Mouse (Mus musculus) inflammation-experienced regulatory T-cells, adult 6 months (primary cell): Measurements from ENCODE around the gene Fmod. TPM values are rescaled to one million over a fixed set of nuclear protein-coding genes. Genes with fewer than 3 reads are reported as not detected.
A peak's percentile ranks its signal among the peaks of the same experiment; 100 is the strongest.

Experiments
- ATAC-seq: one replicate; pipeline ENCODE4 v1.8.0; 2017
- polyA plus RNA-seq, 3 experiments: library from polyadenylated mRNA; unstranded; fragments of 100-300 nt; shearing (Covaris generic); gene quantifications; one replicate each; pipeline ENCODE4 v1.2.1; 2017

Gene Fmod
- polyA plus RNA-seq, 3 experiments from 2014 or later, result not detected

DNA sequence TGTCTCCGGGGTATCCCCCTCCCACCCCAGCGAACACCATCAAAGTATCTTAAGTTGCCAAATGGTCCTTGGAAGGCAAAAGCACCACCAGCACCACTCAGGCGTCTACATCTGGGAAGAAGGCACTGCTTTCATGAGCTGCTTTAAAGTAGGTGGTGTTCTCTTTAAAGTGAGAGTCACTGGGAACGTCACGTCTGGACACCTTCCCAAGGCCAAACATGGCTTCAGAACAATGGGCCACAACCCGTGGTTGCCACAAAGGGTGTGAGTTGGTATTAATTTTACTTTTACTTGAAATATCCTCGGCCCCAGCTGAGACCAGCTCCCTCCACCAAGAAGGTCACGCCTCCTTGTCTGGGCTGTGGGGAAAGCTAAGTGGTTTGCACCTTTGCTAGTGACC, 20.7 kb downstream of the Fmod start:
- ATAC-seq, result no peak

DNA sequence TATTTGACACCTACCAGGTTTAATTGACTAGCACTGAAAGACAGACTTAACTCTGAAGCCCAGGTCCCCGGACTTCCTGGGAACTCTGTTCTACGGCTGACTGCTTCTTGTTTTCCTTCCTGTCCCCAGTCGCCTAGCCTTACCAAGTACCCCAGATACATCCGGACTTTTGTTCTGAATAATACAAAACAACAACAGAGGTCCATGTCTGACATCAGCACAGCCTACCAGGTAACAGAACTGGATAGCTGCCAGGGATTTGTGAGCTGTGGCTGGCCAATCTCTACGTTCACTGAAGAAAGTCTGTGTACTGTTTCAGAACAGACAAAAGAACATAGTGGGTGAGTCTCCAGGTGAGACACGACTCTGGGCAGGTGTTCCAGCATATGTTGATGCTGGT, 21.8 kb downstream of the Fmod start:
- peak; percentile 38 for ATAC-seq

DNA sequence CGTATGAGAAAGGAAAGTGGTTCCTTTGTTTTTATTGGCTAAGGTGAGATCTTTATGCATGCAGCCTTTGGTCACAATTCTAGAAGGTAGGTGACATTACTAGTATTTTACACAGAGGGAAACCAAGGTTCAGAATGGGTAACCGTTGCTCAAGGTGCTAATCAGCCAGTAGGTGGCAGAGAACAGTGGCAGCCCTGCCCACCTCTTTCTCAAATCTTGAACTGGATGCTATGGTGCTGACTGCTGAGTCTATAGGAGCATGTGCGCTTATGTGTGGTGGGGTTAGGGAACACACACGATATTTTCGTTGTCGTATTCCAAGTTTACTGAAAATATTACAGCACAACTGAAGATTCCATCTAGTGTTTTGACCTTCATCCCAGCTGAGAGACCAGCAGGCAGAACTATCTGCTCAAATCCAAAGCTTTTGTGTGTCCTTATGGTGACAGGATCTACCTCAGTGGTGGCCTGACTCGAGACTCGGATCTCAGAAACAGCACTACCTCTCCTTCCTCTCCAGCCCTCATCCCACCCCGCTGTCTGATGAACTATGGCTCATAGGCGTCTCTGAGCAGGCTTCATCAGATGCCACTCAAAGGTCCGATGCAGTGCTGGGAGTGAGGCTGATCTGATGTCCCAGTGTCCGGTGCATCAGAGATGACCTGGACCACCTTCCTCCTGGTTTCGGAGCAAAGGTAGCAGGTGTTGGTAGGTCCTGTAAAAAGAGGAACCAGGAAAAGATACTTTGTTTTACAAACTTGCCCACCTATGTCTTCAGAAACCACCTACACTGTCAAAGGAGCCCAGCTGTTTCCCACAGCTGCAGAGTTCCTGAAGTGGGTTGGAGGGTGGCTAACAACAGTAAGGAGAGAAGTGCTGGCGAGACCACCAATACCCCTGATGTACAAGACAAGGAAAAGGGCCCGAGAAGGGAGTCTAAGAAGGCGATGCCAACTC, 23.0 kb downstream of the Fmod start:
- peak; percentile 25 for ATAC-seq

DNA sequence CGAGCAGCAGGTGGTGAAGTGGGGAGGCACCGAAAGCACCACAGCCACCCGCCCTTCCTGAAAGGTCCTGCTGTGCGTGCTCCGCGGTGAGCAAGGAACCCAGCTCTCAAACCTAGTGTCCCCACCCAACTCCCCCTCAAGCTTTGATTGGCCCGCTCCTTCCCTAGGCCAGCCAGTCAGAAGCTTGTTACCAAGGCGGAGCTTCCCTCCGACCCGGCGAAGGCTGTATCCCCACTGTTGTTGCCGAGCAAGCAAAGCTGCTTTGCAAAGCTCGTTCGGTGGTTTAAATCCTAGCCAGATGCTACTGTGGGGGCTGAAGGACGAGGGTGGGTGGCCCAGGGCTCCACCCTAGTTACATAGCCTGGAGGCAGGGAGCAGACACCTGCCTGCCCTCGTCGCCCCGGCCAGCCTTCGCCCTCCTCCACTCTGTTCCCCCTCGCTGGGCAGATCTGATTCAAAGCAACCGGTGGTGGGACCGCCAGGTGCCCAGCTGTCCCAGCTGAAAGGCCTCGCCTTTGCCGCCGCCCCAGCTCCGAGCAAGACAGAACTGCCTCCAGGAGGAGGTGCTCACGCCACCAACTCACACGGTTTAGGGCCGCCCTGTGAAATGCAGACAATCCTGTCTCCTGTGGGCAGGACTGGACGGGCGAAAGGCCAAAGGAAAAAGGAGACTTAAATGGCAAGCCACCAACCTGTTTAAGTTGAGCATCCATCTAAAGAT, 24.0 kb downstream of the Fmod start:
- peak; percentile 77 for ATAC-seq

DNA sequence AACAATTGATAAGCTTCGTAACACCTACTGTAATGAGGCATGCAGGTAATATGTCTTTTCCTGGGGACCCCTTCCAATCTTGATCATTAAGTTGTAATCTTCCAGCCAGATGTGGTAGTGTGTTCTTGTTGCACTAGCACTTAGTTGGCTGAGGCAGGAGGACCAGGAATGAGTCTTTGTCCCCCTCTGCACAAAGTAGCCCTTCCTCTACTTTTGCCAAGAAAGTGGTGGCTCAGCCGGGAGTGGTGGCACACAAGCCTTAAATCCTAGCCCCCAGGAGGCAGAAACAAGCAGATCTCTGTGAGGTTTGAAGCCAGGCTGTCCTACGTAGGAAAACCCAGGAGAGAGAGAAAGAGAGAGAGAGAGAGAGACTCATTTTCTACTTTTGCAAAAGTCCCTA, 24.9 kb downstream of the Fmod start:
- ATAC-seq, result no peak

DNA sequence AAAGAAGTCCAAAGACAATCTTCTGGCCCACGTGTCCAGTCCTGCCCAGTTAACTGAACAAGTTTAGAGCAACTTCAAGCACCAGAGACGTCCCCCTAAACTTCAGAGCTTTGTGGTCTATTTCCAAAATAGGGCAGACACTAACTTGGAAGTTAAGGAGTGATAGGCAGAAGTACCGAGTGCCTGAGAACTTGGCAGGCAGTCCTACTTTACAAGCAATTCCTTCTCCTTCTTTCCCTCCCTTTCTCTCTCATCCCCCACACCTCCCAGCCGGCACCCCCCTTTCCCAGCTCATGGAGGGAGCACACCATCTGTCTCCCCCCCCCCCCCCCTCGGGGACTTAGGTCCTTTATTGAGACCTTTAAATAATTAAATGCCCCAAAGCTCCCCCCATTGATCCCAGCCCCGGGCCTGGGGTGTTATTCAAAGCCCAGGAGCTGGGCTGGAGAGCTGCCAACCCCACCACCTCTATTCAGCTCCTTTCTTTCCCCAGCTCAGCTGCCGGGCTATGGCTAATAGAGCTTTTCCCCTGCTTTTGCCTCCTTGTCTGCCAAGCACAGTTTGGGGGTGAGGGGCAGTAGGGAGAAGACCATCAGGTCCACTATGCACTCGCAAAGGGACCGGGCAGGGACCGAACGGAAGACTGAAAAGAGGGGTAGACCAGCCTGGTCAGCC, 25.5 kb downstream of the Fmod start:
- ATAC-seq, result no peak

DNA sequence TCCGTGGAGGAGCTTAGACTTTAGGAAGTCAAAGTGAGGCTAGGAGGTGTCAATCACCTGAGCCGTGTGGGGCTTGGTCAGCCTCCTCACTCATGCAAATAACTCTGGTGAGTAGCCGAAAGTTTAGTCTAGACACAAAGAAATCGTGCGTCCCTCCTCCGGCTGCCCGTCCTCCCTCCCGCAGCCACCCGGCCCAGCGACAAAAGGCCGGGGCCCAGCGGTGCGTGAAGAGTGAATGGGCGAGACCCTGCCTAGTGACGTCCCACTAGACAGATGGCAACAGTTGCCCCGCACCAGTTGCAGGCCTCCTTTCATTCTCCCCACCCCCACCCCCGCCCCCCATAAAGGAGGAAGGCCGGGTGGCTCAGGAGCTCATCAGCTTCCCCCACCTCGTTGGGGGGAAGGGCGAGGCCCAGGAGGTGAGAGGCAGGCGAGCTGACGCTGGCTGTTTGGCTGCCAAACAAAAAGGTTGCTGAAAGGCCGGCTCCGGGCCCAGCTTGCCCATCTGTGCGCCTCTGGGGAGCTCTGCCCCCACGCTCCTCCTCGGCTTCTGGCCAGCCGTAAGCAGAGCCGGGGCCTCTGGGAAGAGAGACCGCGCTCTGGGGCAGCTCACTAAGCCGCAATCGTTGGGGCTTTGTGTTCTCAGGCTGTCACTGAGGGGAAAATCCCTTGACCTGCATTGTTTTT, 26.2 kb downstream of the Fmod start:
- ATAC-seq, result peak; percentile 11

DNA sequence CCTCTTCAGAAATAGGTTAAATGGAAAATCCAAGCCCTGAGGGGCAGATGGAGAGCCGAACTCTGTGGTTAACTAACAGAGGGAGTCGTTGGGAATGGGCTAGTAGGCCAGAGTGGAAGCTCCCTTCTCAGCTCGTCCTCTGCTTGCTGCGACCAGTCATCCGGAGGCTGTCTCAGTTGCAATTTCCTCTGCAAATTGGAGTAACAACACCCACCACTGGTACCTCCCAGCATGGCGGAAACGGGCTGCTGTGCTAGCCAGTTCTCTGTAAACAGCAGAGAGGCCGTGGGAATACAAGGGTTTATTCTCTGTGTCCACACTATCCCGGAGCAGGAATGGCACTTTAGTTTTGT, 26.7 kb downstream of the Fmod start:
- peak; percentile 16 for ATAC-seq

DNA sequence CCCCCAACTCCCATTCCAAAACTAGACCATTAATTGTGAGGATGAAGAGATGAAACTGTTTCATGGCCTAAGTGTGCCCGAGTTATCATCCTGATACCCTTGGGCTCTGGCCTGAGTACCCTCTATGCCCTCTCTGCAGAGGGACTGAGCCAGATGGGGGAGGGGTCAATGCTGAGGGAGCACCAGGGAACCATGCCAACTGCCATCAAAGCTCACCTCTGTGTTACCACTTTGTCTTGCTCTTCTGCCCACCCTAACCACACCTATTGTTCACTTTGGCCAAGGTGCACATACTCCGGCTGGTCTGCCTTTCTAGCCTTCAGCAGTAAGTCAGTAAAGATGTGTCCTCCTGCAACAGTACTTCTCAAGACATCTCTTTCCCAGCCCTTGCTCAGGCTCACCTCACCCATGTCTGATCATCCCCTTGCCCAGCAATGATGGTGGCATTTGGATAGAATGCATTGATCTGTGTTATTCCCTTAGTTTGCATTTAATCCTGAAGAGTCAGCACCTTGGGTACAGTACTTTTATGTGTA, 27.3 kb downstream of the Fmod start:
- ATAC-seq, result no peak

DNA sequence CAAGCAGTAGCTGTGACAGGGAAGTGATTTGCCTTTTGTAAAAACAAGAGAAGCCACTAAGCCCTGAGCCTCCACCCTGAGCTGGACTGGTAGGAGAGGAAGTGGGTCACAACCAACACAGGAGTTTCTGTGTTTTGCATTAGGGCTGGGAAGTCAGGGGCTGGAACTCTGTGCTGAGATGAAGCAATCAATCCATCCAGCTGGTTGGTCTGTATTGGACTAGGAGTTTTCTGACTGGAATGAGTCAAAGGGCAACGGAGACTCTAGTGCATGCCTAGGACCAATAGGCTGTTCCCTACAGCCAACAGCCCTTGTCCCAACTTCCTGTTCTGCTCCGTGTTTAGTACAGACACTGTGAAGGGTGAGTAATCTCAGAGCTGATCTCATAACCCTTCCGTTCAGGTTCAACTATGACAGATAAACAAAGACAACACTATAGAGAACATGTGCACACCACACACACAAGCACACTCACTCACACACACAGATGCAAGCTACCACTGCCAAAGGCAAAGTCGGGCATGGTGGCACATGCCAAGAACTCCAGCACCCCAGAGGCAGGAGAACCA, 28.3 kb downstream of the Fmod start:
- ATAC-seq, result peak; percentile 45

DNA sequence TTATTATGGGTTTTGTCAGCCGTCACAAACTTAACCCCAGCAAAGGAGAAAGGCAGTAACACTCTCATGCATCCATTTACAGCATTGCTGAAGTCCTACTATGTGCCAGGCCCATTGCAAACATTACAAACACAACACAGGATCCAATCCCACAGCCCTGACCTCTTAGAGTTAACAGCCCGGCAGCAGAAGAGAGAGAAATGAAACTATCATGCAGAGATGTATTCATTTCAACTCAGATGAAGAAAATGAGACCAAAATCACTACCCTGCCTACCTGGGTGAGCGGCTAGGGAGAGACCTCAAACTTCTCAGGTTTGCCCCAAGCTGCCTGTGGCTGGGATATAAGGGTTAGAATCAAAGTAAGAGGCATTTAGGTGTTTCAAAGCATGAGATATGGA, 29.5 kb downstream of the Fmod start:
- ATAC-seq, result no peak

DNA sequence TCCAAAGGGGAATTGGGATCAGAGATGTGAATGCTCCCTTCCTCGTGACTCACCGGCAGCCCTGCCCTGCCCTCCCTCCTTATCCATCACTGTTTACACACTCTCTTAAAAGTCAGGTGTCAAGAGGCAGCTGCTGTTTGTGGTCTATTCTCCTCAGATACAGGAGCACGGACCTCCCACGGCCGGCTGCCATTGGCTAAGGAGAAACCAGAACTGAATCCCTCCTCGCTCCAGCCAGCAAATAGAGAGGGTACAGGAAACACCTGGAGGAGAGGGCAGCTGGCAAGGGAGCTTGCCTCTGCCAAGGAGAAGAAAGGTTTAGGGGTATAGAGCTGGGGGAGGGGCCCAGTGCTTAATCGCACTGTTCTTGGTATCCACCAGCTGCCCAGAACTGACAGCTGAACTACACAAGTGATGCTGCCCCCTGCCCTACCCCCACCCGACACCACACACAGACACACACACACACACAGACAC, 30.1 kb downstream of the Fmod start:
- peak; percentile 49 for ATAC-seq

DNA sequence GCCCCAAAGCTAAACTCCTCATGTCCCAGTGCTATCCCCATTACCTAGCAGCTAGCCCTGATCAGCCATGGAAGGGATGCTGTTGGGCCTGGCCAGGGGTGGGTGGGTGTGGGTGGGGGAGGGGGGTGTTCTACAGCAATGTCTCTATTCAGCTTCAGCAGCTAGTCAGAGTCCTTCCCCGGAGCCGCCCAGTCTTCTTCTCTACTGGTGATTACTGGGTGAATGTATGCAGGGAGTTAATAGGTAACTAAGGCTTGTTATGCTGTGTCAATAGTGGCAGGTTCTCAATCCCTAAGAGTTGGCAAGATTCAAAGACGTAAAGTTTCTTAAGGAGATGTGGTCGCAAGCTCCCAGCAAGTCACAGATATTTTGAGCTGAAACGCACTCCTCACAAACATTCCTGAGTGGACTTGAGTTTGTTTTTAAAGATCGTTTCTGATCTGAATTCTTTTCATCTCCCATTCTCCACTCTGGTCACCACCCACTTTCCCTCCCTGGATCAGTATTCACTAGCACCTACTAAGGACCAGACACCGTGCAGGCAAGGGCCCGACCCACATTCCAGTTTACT, 33.1 kb downstream of the Fmod start:
- no peak for ATAC-seq

DNA sequence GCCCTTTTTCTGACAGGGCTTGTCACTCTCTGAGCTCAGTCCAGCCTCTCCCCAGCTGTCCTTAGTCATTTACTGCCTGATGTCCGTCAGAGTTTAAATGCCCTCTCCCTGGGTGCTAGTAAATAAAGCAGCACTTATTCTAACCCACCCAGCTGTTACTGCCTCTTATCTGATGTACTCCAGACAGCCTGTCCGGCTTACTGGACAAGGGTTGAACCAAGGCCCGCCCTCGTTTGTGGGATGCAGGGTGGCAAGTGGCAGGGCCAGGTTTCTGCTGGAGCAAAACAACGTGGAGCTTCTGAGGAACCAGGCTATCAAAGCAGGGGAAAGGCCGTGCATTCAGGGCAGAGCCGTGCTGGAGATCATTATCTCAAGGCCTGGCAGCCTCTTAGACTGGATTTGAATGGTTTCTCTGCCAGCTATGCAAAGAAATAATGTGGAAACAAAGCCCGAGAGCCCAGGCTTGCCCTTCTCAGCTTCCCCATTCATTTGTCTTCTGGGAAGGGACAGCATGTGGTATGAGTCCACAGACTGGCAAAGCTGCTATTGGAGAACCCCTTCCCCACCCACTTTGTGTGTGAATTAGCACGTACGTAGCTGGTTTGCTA, 34.5 kb downstream of the Fmod start:
- ATAC-seq, result no peak

DNA sequence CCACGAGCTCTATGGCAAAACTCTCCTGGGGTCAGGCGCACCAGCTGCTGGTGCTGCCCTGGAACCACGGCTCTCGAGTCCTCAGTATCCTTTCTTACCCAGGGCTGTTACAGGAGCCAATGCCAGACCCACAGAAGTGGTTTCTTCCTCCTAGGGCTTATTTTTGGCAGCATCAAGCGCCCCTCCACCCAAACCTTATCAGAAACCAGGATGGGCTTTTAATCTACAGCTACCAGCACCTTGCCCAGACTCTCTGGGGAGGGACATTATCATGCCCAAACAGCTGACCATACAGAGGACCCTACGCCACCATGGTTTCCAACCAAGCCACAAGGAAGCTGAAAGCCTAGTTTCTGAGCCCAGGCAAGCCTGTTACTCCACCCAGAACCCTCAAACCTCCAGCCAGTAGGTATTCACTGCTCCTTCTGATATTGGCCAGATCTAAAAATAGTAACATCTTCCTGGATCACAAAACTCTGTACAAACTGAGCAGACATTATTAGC, 36.1 kb downstream of the Fmod start:
- no peak for ATAC-seq

DNA sequence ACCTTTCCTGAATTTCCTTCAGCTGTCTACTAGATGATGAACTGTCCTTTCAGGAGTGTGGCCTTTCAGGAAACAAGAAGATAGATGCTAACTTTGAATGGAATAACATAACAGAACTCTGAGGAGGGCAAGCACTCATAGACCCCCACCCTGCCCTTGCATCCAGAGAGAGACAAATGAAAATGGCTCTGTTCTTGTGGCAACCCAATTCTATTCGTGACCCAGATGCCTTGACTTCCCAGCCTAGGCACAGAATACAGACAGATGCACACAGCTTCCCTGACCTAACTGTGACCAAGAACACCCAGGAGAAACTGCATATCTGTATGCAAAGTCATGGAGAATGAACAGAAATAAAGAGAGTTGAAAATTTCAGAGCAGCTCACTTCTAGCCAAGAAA, 36.6 kb downstream of the Fmod start:
- no peak for ATAC-seq

DNA sequence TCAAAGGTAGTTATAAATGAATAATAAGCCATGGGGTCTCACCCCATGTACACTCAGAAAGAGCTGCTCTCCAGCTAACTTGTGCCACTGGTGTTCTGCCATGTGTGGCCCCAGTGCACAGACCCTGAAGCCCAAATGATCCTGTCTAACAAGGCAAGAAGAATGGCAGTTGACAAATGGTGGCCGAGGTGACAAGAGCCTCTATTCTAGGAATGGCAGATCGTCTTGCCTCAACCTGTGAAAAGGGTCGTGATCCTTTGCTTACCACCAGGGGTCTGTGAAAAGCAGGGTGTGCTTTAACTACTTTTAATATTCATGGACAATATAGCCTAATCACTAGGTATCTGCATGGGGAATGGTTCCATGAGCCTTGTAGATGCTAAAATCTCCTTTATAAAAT, 37.1 kb downstream of the Fmod start:
- no peak for ATAC-seq

DNA sequence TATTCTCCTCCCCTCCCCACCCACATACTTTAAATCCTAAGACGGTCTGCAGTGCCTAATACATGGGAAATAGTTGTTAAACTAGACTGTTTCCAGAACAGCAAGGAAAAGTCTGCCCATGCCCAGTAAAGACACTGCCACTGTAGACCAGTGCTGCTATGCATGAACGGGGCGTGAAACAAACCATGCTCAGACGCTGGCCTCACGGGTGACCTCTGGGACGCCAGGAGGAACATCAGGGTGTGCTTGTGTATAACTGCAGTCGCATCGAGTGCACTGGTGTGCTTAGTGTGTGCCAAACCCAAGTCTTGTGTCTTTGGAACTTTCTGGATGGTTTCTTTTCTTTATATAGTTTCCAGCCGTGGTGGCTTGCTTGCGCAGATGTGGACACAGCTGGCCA, 37.6 kb downstream of the Fmod start:
- ATAC-seq, result no peak

DNA sequence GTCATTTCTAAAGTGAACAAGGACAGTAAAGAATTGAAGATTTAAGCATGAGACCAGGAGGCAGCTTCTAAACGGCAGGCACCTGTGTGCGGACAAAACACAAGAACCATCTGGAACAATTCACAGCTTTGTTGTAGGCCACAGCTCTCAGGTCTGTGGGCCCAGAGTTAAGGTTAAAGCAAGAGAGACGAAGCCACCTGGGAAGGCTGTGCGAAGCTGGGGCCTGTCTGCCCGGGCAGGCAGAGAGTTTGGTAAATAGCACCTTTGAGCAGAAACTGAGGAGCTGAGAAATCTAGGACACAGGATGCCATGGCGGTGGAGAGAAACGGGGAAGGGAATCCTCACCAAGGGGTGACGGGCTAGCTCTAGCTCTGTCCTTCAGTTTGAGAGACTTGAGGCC, 38.5 kb downstream of the Fmod start:
- no peak for ATAC-seq

DNA sequence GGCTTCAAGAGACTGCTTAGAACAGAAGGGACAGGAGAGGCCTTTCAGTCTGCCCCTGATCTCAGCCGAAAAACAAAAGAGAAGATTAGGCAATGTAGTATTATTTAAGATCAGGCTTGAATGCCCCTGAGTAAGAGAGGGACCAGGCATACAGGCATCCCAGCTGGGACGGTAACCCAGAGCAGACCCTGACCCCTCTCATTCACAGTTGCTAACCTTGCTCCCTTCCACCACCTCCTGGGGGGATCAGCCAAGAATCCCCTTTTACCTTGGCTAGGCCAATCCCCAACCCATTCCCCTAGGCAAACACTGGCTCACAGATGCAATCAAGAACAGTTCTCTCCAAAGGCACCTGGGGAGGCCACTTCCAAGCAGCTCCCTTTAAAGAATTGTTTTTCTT, 39.7 kb downstream of the Fmod start:
- ATAC-seq, result no peak
